Mouse (Mus musculus) lung, adult 2 months (tissue): Measurements from ENCODE around the gene Ptpn11.

Experiments used
- CTCF ChIP-seq: fragments of 200-500 bp; IDR thresholded peaks from 2 replicates; pipeline ENCODE4 v1.5.1; 2011; ENCODE audit warnings: mild to moderate bottlenecking, low read length, control low read depth; ENCODE audit not compliant: insufficient read depth
- POLR2A ChIP-seq: fragments of 200-500 bp; IDR thresholded peaks from 2 replicates; pipeline ENCODE4 v1.6.1; 2011; ENCODE audit warnings: low read depth, mild to moderate bottlenecking, control low read depth, low read length, borderline replicate concordance; ENCODE audit errors: extremely low read depth

- TF ChIP-seq POLR2A = no peak
- TF ChIP-seq CTCF = no peak
Measured at GRCm38 (mm10) chr5:121166884-121167283, 24.3 kb downstream of the Ptpn11 start.
